Comparison of ENCODE assay signal across 21 mouse cellular contexts in the genomic region with DNA sequence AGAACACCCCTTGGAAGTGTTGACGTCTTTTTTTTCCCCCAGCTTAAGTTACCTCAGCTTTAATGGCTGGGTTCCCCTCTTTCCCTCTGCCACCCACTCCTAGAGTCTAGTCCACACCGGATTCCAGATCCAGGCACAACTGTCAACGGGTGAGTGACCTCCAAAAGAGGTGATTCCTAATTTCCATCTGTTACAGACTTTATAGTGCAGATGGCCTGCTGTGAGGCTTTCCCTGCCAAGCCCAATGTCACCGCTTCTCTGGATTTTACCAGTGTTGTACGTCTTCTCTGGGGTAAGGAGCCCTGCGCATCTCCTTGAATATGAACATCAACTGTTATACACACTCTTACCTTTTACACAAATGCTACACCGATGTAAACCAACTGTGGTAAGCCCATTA. TPM values are rescaled to one million over a fixed set of nuclear protein-coding genes. Genes with fewer than 3 reads are reported as not detected.
"Had no signal": no experiment of that assay in that cellular context is flagged by ENCODE, and none has a peak within 500 bp of the region (broad histone marks: within the 10 kb centered on the region; RNA-seq: fewer than 3 reads in every experiment).

No protein-coding gene starts in this region.

- DNase-seq: kidney, adult 2 months; kidney, postnatal 25 days; layer of hippocampus, postnatal 36 days; lung, adult 18-20 months; lung, postnatal 10 days; lung, postnatal 36 days; thymus, adult 18-20 months; thymus, postnatal 36 days had no signal

- H3K4me3 ChIP-seq: left cerebral cortex, adult 2 months; lung, embryonic 15.5 days; megakaryocyte, embryonic 14.5 days; midbrain, embryonic 10.5 days; midbrain, embryonic 13.5 days; myocyte; neural tube, embryonic 13.5 days had no signal

- H3K9me3 ChIP-seq: lung, embryonic 15.5 days; midbrain, embryonic 10.5 days; midbrain, embryonic 13.5 days; neural tube, embryonic 13.5 days had no signal

- H3K4me2 ChIP-seq: liver, embryonic 11.5 days; lung, embryonic 15.5 days; midbrain, embryonic 13.5 days; neural tube, embryonic 13.5 days had no signal

- H3K27ac ChIP-seq: kidney, postnatal 0 days; left cerebral cortex, adult 2 months; liver, embryonic 14.5 days; midbrain, embryonic 10.5 days; midbrain, embryonic 13.5 days; neural tube, embryonic 13.5 days had no signal

- H3K4me1 ChIP-seq: midbrain, embryonic 13.5 days had no signal

- H3K9ac ChIP-seq: liver, embryonic 14.5 days; lung, embryonic 15.5 days; midbrain, embryonic 13.5 days; neural tube, embryonic 13.5 days had no signal

- ATAC-seq: midbrain, embryonic 13.5 days; midbrain, embryonic 16.5 days had no signal

- H3K27me3 ChIP-seq: lung, embryonic 15.5 days; midbrain, embryonic 13.5 days; neural tube, embryonic 13.5 days had no signal

RNA-seq across cellular contexts. Expression of a gene that starts 4.5 kb away (rescaled TPM):
- total RNA-seq: monocyte, adult 5-6 weeks had no signal
- polyA plus RNA-seq: limb, embryonic 11.5 days had no signal
